Mouse (Mus musculus) heart, embryonic 11.5 days (tissue): ENCODE measurements at regions not wholly inside any gene's neighbourhood (a gene's known extent, or its start where the extent isn't known, plus 50 kb on each side); places are given as distances from the start of the nearest gene placed in this dataset.

Experiments
- ATAC-seq: fragments of 200-750 bp; cut with Nextera tagmentation; replicated peaks from 2 replicates; pipeline ENCODE4 v1.8.0; 2017; ENCODE audit warnings: moderate library complexity; ENCODE audit not compliant: insufficient number of reproducible peaks, low FRiP score, low TSS enrichment
- H3K27ac ChIP-seq: fragments of 300-500 bp; sonication (generic); 2 replicates; pipeline ENCODE4 v1.5.1; 2014; ENCODE audit warnings: mild to moderate bottlenecking, low read depth, low read length
- H3K27me3 ChIP-seq: fragments of 300-500 bp; sonication (generic); 2 replicates; pipeline ENCODE4 v1.6.1; 2014; ENCODE audit warnings: mild to moderate bottlenecking, low read length, mixed read lengths; ENCODE audit not compliant: control insufficient read depth, insufficient read depth
- H3K36me3 ChIP-seq: fragments of 300-500 bp; sonication (generic); 2 replicates; pipeline ENCODE4 v1.6.1; 2014; ENCODE audit warnings: mild to moderate bottlenecking, low read length, moderate library complexity, mixed read lengths; ENCODE audit not compliant: control insufficient read depth, insufficient read depth
- H3K4me1 ChIP-seq: fragments of 300-500 bp; sonication (generic); 2 replicates; pipeline ENCODE4 v1.6.1; 2014; ENCODE audit warnings: low read length; ENCODE audit not compliant: control insufficient read depth, insufficient read depth
- H3K4me2 ChIP-seq: fragments of 300-500 bp; sonication (generic); 2 replicates; pipeline ENCODE4 v1.6.1; 2014; ENCODE audit warnings: mild to moderate bottlenecking, moderate library complexity
- H3K4me3 ChIP-seq: fragments of 300-500 bp; sonication (generic); 2 replicates; pipeline ENCODE4 v1.5.1; 2014; ENCODE audit warnings: low read depth, low read length
- H3K9ac ChIP-seq: fragments of 300-500 bp; sonication (generic); 2 replicates; pipeline ENCODE4 v1.6.1; 2014; ENCODE audit warnings: mild to moderate bottlenecking, low read depth, low read length, moderate library complexity
- H3K9me3 ChIP-seq: fragments of 300-500 bp; sonication (generic); replicated peaks from 2 replicates; pipeline ENCODE4 v1.6.1; 2016; ENCODE audit warnings: low read length; ENCODE audit not compliant: control insufficient read depth
- WGBS: fragments of 180-500 bp; shearing (Covaris S2); extraction: QIAGEN DNeasy Blood & Tissue Kit; methylation state at CpG from one replicate; pipeline ENCODE4 v1.1.7; 2014; ENCODE audit not compliant: insufficient replicate concordance; 5-methylcytosine and 5-hydroxymethylcytosine counted together

DNA sequence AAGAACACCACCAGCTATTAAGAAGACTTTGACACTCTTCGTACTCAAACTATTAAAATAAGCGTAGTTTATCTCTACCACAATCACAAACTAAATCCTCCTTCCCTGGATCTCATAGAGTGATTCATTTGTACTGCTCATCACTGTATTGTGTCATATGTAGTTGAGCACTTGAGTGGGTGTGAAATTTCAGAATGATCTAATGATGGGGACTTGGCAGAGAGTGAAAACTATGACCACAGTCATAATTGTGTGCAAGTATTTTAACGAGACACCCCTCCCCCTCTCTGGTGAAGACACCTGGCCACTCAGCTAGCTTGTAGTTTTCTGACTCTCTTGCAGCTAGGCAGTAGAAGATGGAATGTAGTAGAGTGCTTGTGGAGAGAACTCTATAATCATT lies 80.2 kb upstream of the Cxcr4 start:
- ATAC-seq = no peak
- 87% methylated on average over 3 of the region's 3 CpGs for WGBS
- 0 out of 2 replicates have a peak, but pooled peaks cover 5% of the 10 kb centered on the region for H3K4me1 ChIP-seq

GRCm38 (mm10) chr1:128671495-128671894 lies 79.4 kb upstream of the Cxcr4 start:
- Histone ChIP-seq H3K27ac (no peak overlapping the region), H3K27me3 (no peaks in the 10 kb centered on the region), H3K36me3 (no peaks in the 10 kb centered on the region), H3K4me3 (no peak overlapping the region), H3K4me1 (0 out of 2 replicates have a peak, but pooled peaks cover 5% of the 10 kb centered on the region), H3K9ac (no peak overlapping the region), H3K4me2 (no peak overlapping the region), H3K9me3 (no peaks in the 10 kb centered on the region)
- WGBS = 68% methylated on average over 3 of the region's 3 CpGs
- no peak for ATAC-seq

More for the DNA sequence above, 80.2 kb upstream of the Cxcr4 start:
- no peak overlapping the region for H3K4me2 ChIP-seq
- no peak overlapping the region for H3K9ac ChIP-seq
- no peaks in the 10 kb centered on the region for H3K36me3 ChIP-seq
- H3K4me3 ChIP-seq = no peak overlapping the region
- H3K27ac ChIP-seq = no peak overlapping the region
- no peaks in the 10 kb centered on the region for H3K9me3 ChIP-seq
- H3K27me3 ChIP-seq = no peaks in the 10 kb centered on the region

- H3K9me3 ChIP-seq = no peaks in the 10 kb centered on the region
- no peak for ATAC-seq
- H3K4me2 ChIP-seq = no peak overlapping the region
- H3K9ac ChIP-seq = no peak overlapping the region
- H3K36me3 ChIP-seq = no peaks in the 10 kb centered on the region
- no peaks in the 10 kb centered on the region for H3K27me3 ChIP-seq
- H3K27ac ChIP-seq = no peak overlapping the region
- H3K4me3 ChIP-seq = no peak overlapping the region
- 0 out of 2 replicates have a peak, but pooled peaks cover 5% of the 10 kb centered on the region for H3K4me1 ChIP-seq
- 50% methylated on average over 5 of the region's 5 CpGs for WGBS
Observed at GRCm38 (mm10) chr1:128671016-128671415, 78.9 kb upstream of the Cxcr4 start.

- 52% methylated on average over 2 of the region's 2 CpGs for WGBS
- Histone ChIP-seq H3K27ac (no peak overlapping the region), H3K4me2 (no peak overlapping the region), H3K4me1 (0 out of 2 replicates have a peak, but pooled peaks cover 5% of the 10 kb centered on the region), H3K9ac (no peak overlapping the region), H3K4me3 (no peak overlapping the region), H3K27me3 (no peaks in the 10 kb centered on the region), H3K36me3 (no peaks in the 10 kb centered on the region), H3K9me3 (no peaks in the 10 kb centered on the region)
- no peak for ATAC-seq
Observed at GRCm38 (mm10) chr1:128669241-128669666, 77.2 kb upstream of the Cxcr4 start.

DNA sequence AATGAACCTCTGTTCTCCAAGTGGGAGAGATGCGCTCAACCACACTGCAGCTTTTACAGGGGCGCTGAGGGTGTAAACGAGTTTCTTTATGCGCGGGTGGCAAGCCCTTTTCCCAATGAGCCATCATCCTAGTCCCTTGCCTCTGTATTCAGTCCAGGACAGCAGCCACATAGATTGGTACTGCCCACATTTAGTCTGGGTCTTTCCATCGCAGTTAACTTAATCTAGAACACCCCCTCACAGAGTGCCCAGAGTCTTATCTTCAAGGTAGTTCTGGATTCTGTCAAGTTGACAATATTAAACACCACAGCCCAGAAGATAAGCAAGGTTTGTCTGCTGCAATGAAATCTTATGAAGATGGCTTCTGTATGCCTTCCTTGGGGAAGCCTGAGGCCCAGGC lies 76.6 kb upstream of the Cxcr4 start:
- Histone ChIP-seq H3K4me1 (0 out of 2 replicates have a peak, but pooled peaks cover 5% of the 10 kb centered on the region), H3K36me3 (no peaks in the 10 kb centered on the region), H3K4me2 (no peak overlapping the region), H3K9me3 (no peaks in the 10 kb centered on the region), H3K27me3 (no peaks in the 10 kb centered on the region), H3K9ac (no peak overlapping the region), H3K4me3 (no peak overlapping the region), H3K27ac (no peak overlapping the region)
- 62% methylated on average over 6 of the region's 6 CpGs for WGBS
- ATAC-seq = no peak

GRCm38 (mm10) chr1:128667121-128667762 lies 75.1 kb upstream of the Cxcr4 start:
- no peaks in the 10 kb centered on the region for H3K9me3 ChIP-seq
- WGBS = 73% methylated on average over 4 of the region's 4 CpGs
- H3K4me2 ChIP-seq = no peak overlapping the region
- no peak overlapping the region for H3K9ac ChIP-seq
- no peak for ATAC-seq
- no peaks in the 10 kb centered on the region for H3K27me3 ChIP-seq
- H3K27ac ChIP-seq = no peak overlapping the region
- H3K36me3 ChIP-seq = no peaks in the 10 kb centered on the region
- no peak overlapping the region for H3K4me3 ChIP-seq
- H3K4me1 ChIP-seq = 0 out of 2 replicates have a peak, but pooled peaks cover 5% of the 10 kb centered on the region

- 76% methylated on average over 2 of the region's 2 CpGs for WGBS
Observed at GRCm38 (mm10) chr1:128663207-128663606, 71.1 kb upstream of the Cxcr4 start.

DNA sequence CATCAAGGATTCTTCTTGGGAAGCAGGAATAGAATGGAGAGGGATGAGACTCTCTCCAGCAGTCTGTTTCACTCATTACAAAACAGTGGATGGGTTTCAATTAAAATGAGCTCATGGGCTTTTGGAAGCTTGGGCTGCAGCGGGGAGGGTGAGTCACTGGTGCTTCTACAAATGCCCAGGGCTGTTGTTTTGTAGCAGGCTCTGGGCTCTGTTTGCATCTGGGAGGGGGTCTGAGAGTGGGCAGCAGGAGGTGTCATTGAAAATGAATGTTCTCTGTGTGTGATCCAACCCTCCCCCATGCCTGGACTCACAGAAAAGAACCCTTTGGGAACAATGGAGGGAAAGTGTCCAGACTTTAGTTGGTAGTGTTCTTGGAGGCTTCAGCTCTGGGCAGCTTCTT lies 67.8 kb upstream of the Cxcr4 start:
- H3K4me1 ChIP-seq = no peaks in the 10 kb centered on the region
- H3K9ac ChIP-seq = no peak overlapping the region
- no peak overlapping the region for H3K4me2 ChIP-seq
- 72% methylated on average over 1 of the region's 1 CpGs for WGBS
- no peak for ATAC-seq
- H3K27me3 ChIP-seq = no peaks in the 10 kb centered on the region
- no peaks in the 10 kb centered on the region for H3K9me3 ChIP-seq
- H3K27ac ChIP-seq = no peak overlapping the region
- no peaks in the 10 kb centered on the region for H3K36me3 ChIP-seq
- no peak overlapping the region for H3K4me3 ChIP-seq

More at GRCm38 (mm10) chr1:128663207-128663606, 71.1 kb upstream of the Cxcr4 start:
- Histone ChIP-seq H3K27ac (no peak overlapping the region), H3K4me3 (no peak overlapping the region), H3K27me3 (no peaks in the 10 kb centered on the region), H3K4me1 (no peaks in the 10 kb centered on the region), H3K9me3 (no peaks in the 10 kb centered on the region), H3K9ac (no peak overlapping the region), H3K36me3 (no peaks in the 10 kb centered on the region), H3K4me2 (no peak overlapping the region)
- no peak for ATAC-seq

GRCm38 (mm10) chr1:128658802-128659201 lies 66.7 kb upstream of the Cxcr4 start:
- Histone ChIP-seq H3K4me2 (no peak overlapping the region), H3K27ac (no peak overlapping the region), H3K36me3 (no peaks in the 10 kb centered on the region), H3K9ac (no peak overlapping the region), H3K4me3 (no peak overlapping the region), H3K4me1 (no peaks in the 10 kb centered on the region), H3K9me3 (no peaks in the 10 kb centered on the region), H3K27me3 (no peaks in the 10 kb centered on the region)
- 17% methylated on average over 2 of the region's 2 CpGs for WGBS
- no peak for ATAC-seq
